Mouse (Mus musculus) embryo, embryonic 10.5 days (tissue): Measurements from ENCODE around the gene Gdf9.
"Not testable (repeated sequence)": the region's sequence is repeated elsewhere in the genome, so short reads cannot be mapped to it uniquely, and the experiment has no call there.

Source experiments
- DNase-seq: peaks from one replicate; pipeline ENCODE4 v3.0.0-alpha.2; 2015; ENCODE audit warnings: low spot score

The Gdf9 gene

DNA sequence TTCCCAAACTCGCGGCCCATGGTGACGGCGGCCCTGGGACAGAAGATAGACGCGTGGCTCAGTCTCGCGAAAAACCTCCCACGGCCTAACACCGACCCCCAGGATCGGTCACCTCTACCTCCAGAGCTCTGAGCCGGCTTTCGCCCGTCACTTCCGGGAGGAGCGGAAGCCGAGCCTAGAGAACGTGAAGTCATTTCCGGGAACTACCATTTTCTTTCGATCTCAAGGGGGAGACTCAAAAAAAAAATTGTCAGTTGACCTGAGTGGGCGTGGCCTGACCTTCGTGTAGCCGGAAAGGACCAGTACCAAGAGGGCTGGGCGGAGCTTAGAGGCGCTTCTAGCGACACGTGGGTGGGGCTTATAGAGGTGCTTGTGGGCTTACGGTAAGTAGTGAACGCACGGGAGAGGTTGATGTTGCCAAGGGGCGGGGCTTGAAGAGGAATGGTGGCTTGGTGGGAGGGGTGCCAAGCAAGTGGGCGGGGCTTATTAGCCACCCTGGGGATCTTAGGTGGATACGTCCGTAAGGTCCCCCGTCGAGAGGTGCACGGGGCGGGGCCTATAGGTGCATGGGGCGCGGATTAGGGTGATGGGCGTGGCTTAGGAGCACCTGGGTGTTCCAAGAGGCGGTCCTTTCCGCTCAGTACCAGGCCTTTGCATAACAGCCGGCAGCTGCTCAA, at the start of gene Gdf9, which contains the start of gene Uqcrq:
TSS of gene Gdf9 (plus strand) at position 354 of the 677 bp plus-strand sequence.
TSS of gene Uqcrq (minus strand) at position 162 of the 677 bp plus-strand sequence.
- peak; percentile 100 for DNase-seq

DNA sequence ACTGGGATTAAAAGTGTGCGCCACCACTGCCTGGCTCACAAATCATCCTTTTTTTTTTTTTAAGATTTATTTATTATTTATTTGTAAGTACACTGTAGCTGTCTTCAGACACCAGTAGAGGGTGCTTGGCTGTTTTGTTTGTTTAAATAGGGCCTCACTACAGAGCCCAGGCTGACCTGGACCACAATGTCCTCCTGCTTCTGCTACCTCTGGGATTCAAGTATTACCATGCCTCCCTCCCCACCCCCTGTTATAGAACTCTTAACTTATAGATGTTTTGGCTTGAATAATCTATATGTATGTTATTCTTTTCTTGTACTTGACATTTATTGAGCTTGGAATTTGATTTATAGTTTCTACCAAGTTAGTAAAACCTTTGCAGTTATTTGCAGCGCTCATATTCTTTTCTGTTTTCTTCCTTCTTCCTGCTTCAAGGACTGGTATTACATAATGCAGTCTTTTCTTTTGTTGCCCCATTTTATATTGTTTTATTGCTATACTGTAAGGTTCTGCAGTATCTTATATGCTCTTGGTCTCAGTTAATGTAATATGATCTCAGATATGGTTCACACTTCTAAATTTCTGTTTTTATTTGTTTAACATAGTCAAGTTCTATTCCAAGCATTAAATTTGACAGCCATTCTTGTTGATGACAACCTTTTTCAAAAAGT, 46.9 kb upstream of the Gdf9 start:
- no peak for DNase-seq

DNA sequence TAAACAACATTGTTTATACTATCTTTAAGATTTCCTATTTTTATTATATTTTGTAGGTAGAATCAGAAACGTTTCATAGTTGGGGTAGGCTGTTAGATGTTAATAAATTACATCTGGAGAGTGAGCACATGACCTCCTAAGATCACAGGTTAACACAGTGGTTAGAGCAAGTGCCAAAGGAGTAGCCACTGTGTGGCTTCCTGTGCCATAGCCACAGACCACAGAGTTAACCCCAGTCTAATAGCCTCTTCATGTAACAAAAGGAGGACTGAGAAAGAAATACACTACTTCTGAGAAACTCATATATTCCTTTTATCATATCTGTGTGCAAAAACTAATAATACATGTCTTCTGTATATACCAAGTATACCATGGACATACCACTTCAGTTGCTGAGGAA, 37.0 kb upstream of the Gdf9 start:
- DNase-seq = no peak

DNA sequence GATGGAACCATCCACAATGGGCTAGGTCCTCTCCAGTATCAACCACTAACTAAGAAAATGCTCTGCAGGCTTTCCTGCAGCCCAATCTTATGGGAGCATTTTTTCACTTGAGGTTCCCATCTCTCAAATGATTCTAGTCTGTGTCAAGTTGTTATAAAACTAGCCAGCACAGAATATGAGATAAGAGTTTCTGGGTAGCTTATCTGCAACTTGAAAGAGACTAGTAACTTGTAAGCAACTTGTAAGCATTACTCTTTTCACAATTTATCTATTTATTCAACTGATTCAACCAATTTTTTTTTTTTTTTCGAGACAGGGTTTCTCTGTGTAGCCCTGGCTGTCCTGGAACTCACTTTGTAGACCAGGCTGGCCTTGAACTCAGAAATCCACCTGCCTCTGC, 27.2 kb upstream of the Gdf9 start:
- no peak for DNase-seq

DNA sequence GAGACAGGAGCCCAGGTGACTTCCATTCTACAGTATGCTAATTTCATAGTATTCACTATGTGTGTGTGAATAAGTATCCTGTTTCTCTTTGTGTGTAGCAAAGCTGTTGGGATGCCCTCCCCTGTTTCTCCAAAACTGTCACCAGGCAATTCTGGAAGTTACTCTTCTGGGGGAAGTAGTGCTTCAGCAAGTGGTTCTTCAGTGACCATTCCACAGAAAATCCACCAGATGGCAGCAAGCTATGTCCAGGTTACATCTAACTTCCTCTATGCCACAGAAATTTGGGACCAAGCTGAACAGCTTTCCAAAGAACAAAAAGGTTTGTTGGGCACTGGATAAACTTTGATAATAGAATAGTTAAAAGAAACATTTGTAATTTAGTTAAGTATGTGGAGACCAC, 19.1 kb upstream of the Gdf9 start:
- peak; percentile 61 for DNase-seq

DNA sequence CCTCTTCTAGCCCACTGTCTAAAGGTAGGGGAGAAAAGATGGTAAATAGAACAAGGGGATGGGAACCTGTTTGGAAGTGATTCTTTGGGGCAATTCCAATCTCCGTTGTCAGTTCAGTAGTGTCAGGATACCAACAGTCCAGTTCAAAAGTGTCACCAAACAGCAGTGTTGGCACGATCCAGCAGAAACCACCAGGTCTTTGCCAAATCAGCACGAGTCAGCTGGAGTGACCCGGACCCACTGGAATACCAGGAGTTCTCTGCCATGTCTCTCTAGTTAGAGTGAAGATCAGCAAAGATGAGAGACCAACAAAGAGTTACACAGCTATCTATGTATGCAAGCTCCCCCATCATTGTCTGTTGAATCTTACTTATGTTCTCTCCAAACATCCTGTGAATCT, 17.0 kb upstream of the Gdf9 start:
- DNase-seq = no peak

DNA sequence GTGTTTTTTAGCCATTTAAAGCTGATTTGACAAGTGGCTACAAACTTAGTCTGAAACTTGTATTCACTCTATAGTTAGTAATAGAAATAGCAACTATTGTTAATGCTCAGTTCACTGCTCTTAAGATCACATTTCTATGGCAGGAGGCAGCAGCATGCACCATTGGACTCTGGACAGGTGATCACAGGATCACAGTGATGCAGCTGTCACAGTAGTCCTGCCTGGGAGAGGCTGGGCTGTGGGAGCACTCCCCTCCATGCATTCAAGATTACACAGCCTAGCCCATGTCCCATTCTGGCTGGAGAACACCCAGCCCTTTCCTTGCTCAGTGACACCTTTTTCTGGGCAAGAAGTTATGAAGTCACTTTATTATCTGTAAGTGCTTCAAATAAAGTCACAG, 12.8 kb upstream of the Gdf9 start:
- no peak for DNase-seq

DNA sequence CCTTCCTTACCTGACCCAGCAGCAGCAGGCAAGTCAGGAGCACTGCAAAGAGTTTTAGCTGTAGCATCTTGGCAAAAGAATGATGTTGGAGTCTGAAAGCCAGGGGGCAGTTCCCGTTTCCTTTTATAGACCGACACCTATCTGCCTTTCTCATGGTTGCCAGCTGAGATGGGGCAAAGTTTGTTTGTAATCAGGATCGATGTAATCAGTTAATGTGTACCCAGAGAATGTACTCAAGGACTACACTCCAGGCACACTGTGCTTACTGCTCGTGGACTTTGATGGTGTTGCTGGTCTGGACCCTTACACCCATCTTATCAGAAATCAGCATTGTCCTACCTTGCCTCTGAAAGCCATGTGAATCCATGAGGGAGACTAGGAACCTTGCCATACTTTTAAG, 7.8 kb upstream of the Gdf9 start, which contains the start of gene Leap2:
TSS of gene Leap2 (minus strand) at position 135 of the 400 bp plus-strand sequence.
- no peak for DNase-seq

DNA sequence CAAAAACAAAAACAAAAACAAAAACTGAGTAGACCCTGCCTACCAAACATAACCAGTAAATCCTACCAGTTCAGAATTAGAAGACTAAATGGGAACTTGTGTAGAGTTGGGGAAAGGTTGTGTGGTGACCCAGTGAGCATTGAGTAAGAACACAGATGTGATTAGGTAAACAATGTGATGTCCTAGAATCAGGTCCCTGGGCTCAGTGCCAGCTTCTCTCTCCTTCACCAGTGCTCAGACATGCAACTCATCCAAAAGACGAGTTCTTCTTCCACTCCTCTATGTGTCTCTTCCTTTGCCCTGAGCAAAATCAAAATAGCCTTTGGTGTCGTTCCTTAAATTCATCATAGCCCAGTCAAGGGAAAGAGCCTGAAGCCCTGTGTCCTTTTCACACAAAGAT, 6.0 kb upstream of the Gdf9 start:
- DNase-seq = no peak

DNA sequence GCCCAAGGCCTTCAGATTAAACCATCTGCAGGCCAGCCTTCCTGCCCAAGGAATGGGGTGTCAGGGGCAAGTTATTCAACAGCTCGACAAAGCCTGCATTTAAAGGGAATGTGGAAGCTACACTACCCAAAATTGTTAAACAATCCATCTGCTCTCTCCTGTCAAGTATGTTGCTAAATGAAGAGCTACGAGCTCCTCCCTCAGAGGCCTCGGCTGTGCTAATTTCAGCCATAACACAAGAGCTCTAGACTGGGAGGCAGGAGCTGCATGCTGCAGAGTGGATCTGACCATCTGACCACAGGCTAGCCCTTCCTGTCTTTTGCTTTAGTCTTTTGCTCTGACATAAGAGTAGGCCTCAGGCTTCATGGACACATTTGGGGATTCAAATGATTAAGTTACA, 5.6 kb upstream of the Gdf9 start:
- no peak for DNase-seq

DNA sequence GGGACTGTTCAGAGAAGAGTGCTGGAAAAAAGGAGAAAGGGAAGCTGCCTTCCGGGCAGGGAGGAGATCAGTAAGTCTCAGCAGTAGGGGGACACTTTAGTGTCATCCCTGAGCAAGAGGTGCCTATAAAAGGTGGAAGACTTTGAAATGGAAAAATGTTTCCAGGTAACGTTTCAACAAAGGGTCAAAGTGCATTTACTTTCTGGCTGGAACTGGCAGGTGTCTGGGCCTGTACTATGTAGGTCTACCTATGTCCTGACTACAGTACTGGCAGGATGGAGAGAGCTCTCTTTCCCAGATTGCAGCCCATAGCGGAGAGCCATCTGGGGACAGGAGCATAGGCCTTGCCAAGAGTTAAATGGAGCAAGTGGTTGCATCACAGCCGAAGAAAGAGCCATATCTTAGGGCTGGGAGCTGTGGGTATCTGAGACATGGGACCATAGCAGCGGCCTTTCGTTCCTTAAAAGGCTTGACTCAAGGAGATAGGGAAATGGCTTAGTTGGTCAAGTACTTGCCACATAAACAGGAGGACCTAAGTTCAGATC, 5.0 kb upstream of the Gdf9 start:
- DNase-seq = no peak

DNA sequence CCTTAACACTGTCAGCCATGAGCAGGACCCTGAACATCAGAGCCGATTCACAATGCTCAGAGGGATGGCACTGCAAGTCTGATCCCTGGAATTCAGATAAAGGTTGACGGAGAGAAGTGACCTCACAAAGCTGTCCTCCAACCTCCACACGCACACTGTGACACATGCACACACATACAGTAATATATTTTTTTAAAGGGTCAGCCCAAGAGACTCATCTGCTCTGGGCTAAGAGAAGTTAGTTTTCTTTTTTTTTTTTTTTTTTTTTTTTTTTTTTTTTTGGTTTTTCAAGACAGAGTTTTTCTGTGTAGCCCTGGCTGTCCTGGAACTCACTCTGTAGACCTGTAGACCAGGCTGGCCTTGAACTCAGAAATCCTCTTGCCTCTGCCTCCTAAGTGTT, 3.9 kb upstream of the Gdf9 start:
- DNase-seq = not testable (repeated sequence)

DNA sequence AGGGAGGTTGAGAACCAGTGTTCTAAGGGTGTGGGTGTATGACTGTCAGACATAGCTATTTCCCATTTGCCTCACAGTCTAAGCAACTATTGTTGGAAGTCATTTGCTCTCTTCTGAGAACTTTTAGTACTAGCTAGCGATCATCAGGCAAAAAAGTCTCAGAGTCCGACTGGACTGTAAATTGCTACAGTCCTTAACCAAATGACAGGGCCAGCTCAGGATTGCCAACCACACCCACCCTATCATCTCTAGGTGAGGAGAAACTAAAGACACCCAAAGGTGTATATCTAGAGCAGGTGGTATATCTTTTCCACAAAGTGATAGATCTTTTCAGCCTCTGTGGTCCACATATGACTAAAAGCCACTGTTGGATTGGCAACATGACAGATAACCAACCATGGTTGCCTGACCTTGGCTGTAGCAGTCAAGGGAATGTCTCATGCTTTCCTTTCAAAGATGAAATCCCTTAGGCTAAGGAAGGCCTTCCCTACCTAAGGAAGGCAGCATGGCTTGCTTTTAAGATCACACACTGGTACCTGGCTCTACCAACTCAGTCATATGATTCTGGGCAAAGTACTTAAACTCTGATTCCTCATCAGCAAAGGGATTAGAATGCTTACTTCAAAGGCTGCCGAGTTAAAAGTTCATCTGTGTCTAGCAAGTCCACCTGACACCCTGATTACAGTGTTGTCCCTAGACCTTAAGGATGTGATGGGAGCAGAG, 2.7 kb upstream of the Gdf9 start:
- no peak for DNase-seq

DNA sequence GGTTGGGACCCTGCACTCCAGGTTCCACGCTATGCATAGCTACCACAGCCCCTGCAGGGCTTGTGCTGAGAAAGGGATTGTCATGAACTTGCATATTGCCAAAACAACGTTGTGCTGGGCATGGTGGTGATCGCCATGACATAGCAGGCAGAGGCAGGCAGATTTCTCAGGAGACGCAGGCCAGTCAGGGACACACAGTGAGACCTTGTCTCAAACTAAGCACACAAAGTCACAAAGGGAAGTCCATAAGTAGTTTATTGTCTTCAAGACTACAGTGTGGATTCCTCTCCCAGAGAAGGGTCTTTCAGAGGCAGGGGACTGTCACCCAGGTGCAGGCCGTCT, 2.1 kb upstream of the Gdf9 start:
- no peak for DNase-seq

DNA sequence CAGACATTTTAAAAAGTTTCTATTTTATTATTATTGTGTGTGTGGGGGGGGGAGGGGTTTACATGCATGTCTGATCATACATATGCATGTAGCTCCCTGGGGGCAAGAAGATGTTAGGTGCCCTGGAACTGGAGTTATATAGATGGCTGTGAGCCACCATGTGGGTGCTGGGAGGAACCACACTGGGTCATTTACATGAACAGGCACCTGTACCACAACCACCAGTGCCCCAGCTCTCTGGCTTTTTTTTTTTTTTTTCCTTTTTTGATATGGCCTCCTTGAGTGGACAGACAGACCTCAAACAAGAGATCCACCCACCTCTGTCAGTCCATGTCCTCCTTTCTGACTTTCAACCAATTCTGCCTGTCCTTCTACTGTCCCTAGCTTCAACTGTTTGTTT, 1.6 kb upstream of the Gdf9 start:
- DNase-seq = no peak

DNA sequence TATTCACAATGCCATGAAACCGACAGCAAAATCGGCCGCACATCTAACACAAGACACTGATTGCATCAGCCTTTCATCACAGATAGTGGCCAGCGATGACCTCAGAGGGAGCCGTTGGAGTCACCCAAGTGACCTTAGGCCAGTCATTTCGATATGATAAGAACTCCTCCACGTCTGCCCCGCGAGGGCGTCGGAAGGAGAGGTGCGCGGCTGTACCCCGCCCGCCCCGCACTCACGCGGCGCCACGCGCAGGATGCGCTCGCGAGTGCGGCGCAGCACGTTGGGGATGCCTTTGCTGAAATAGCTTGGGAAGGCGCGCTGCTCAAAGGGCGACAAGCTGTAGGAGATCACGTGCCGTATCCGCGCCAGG, 538 bp upstream of the Gdf9 start:
- peak; percentile 44 for DNase-seq

DNA sequence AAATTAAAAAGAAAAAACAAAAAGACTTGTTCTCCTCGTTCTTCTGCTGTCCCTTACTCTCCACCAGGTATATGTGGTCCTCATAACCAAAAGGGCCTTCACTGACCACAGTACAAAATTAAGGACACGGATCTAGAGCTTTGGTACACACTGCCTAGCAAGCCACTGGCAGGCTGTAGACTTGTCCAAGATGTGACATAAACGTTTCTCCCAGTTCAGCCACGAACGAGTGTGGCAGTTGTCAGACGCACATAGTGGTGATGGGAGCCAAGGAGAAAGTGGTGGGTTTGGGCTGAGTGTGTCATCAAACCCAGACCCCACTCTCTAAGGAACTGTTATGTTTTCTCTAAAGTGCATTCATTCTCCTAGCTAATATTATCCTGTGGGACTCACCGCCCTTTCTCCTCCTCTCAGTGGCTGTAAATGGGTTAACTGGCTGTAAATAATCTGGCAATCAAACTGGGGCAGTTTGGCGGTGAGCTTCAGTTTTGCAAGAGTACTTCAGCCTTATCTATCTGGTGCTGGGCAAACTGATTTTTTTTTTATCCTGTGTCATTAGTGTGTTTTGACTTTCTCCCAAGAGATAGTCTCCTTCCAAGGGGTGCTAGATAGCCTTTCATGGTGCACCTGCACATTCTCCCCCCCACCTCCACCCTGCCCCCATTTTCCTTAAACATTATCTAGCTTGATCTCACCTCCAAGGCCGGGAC, 679 bp downstream of the Gdf9 start:
- no peak for DNase-seq

DNA sequence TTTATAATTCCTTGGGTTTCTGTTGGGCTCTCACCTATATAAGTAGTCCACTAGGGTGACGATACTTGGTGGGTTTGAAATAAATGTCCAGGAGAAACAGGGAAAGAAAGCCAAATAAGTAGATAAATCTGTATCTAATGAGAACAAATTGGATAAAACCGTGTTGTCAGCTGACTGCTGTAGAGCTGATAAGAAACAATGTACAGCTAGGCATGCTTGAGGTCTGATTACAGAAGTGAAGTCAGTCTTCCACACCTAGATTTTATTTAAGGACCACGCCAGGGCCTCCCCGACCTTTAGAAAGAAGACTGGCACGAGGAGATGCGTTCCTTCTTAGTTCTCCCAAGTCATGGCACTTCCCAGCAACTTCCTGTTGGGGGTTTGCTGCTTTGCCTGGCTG, 2.2 kb downstream of the Gdf9 start:
- no peak for DNase-seq

DNA sequence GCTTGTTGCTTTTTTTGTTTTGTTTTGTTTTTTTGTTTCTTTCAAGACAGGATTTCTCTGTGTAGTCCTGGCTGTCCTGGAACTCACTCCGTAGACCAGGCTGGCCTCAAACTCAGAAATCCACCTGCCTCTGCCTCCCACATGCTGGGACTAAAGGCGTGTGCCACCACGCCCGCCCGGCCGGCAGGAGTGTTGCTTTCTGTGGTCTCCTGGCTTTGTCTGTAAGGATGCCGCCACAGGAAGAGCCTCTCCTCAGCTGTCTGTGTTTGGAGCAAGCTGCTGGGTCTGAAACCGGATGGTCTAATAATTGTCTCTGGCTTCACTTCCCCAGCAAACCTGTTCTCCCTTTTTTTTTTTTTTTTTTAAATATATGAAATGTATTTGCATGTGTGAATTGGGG, 4.7 kb downstream of the Gdf9 start:
- no peak for DNase-seq

DNA sequence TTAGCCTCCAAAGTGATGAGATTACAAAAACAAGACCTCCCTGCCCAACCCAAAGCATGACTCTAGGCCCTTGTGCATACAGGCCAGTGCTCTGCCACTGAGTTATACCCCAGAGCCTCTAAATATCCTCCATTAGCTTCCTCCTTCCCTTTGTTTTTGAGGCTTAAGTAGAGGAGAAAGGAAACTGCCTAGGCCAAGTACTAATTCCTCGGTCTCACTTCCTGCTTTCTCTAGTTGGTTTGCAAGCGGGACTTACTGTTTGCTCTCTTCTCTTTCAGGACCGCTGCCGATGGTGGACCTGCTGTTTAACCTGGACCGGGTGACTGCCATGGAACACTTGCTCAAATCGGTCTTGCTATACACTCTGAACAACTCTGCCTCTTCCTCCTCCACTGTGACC, 5.5 kb downstream of the Gdf9 start:
- no peak for DNase-seq

DNA sequence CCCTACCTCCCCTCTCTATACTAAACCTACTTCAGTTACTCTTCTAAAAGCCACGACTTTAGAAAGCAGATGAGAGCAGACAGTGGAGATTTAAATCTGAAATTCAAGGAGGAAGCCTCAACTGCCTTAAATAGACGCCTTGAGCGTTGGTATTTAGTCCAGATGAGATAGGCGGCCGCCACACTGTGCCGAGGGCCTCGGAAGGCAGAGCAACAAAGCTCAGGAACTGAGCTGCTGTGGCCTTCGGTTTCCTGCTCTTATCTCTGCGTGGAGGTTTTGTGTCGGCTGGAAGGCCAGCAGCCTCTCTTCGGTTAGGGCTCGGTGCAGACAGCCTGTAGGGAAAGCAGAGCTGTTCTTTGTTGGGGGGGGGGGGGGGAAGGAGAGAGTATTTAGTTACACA, 11.1 kb downstream of the Gdf9 start:
- no peak for DNase-seq

DNA sequence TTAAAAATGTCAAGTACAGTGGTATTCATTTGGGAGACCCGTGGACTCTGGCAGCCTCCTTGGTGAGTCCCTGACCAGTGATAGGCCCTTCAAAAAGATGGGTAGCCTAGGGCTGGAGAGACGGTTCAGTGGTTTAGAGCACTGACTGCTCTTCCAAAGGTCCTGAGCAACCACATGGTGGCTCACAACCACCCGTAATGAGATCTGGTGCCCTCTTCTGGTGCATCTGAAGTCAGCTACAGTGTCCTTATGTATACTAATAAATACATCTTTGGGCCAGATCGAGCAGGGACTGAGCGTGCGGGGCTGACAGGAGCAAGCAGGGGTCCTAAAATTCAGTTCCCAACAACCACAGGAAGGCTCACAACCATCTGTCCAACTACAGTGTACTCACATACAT, 13.0 kb downstream of the Gdf9 start:
- DNase-seq = no peak

DNA sequence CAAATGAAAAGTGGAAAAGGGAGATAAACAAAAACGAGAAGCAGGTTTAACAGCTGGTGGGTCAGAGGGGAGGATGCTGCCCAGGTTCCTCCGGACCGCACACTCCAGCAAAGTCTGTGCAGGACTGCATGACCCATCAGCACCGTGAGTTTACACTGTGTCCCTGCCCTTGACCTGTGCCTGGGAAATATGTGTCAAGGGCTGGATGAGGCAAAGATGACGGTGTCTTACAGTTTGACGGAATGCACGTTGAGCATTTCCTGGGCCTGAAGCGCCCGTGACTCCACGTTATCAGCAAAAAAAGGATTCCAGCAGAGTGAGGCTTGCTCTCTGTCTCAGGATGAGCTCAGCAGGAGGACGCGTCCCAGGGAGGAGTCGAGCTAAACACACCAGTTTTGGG, 14.7 kb downstream of the Gdf9 start:
- DNase-seq = no peak
